Mouse (Mus musculus) cerebellum, adult 18-20 months (tissue): ENCODE data around the gene Rnf144b.
A peak's percentile ranks its signal among the peaks of the same experiment; 100 is the strongest.

Experiments
- DNase-seq, 2 experiments: peaks; one replicate each; pipeline ENCODE4 v3.0.0; 2021

Rnf144b gene

GRCm38 (mm10) chr13:47183033-47183730 lies 60.7 kb downstream of the Rnf144b start:
- DNase-seq = no peak

- DNase-seq = no peak
Observed at GRCm38 (mm10) chr13:47183771-47184170, 61.3 kb downstream of the Rnf144b start.

GRCm38 (mm10) chr13:47187836-47188235 lies 65.4 kb downstream of the Rnf144b start:
- no peak for DNase-seq

- DNase-seq = no peak
Observed at GRCm38 (mm10) chr13:47189971-47190370, 67.5 kb downstream of the Rnf144b start.

GRCm38 (mm10) chr13:47192200-47192599 lies 69.7 kb downstream of the Rnf144b start:
- DNase-seq = no peak

GRCm38 (mm10) chr13:47192771-47193170 lies 70.3 kb downstream of the Rnf144b start:
- DNase-seq = no peak

GRCm38 (mm10) chr13:47193326-47194153 lies 71.1 kb downstream of the Rnf144b start:
- peak; percentile 79 to 84 for DNase-seq

- peak; percentile 30 to 37 for DNase-seq
Observed at GRCm38 (mm10) chr13:47194695-47195094, 72.2 kb downstream of the Rnf144b start.

GRCm38 (mm10) chr13:47195491-47195890 lies 73.0 kb downstream of the Rnf144b start:
- no peak for DNase-seq

GRCm38 (mm10) chr13:47200011-47200670 lies 77.7 kb downstream of the Rnf144b start:
- DNase-seq = peak; percentile 31 to 36

GRCm38 (mm10) chr13:47201962-47202624 lies 79.6 kb downstream of the Rnf144b start:
- peak; percentile 28 to 34 for DNase-seq

GRCm38 (mm10) chr13:47210496-47210895 lies 88.0 kb downstream of the Rnf144b start:
- DNase-seq = no peak

GRCm38 (mm10) chr13:47210992-47211391 lies 88.5 kb downstream of the Rnf144b start:
- no peak for DNase-seq

GRCm38 (mm10) chr13:47211581-47211980 lies 89.1 kb downstream of the Rnf144b start:
- DNase-seq = no peak

GRCm38 (mm10) chr13:47213817-47214216 lies 91.4 kb downstream of the Rnf144b start:
- DNase-seq = no peak

- no peak for DNase-seq
Observed at GRCm38 (mm10) chr13:47214895-47215294, 92.4 kb downstream of the Rnf144b start.

GRCm38 (mm10) chr13:47215815-47216585 lies 93.5 kb downstream of the Rnf144b start:
- DNase-seq = no peak

GRCm38 (mm10) chr13:47217107-47217571 lies 94.7 kb downstream of the Rnf144b start:
- no peak for DNase-seq

GRCm38 (mm10) chr13:47218351-47218750 lies 95.9 kb downstream of the Rnf144b start:
- DNase-seq = no peak

- DNase-seq = no peak
Observed at GRCm38 (mm10) chr13:47220426-47220825, 98.0 kb downstream of the Rnf144b start.

- peak; percentile 50 to 62 for DNase-seq
Observed at GRCm38 (mm10) chr13:47223576-47224538, 101.4 kb downstream of the Rnf144b start.
